Mouse (Mus musculus): ENCODE measurements around the gene Lypd6. TPM values are rescaled to one million over a fixed set of nuclear protein-coding genes. Genes with fewer than 3 reads are reported as not detected.

Gene Lypd6
- polyA plus RNA-seq, 1 experiment from 2014 or later = 6.7 TPM

DNA sequence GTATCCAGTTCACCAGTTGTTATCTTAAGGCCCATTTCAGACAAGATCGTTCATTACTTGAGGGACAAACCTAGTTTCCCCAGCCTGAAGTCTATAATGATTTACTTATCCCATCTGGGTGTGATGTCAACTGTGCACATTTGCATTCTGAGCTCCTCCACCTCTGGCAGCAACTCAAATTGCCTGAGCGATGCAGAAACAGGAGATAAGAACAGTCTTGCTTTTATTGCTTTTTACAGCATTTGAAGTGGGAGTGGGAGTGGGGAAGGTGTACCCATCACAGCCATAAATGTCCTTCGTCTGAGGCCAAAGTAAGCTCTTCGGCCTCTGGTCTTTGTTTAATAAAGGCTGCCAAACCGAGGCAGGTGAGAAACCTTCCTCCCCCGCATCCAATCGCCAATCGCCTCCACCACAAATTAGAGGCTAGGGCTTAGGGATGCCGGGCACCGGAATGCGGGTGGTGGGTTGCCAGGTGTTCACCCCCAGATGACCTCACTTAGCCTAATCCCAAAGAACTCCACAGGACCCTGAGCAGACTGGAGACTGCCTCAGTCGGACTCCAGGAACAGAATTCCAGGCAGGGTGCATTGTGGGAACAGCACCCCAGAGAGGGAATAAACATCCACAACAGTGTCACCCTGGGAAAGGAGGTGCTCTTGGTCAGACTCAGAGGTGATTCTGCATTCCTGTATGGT, 120.6 kb downstream of the Lypd6 start:
- no peaks in the 10 kb centered on the region for H3K36me3 ChIP-seq
- 33% methylated on average over 12 of the region's 12 CpGs for WGBS
- H3K9me3 ChIP-seq = no peaks in the 10 kb centered on the region
- no peak overlapping the region for H3K4me2 ChIP-seq (replicated peaks)
- peaks cover 6% of the 10 kb centered on the region for H3K4me1 ChIP-seq (replicated peaks)
- no peak overlapping the region for H3K9ac ChIP-seq (replicated peaks)
- ATAC-seq = no peak
- no peak overlapping the region for H3K27ac ChIP-seq
- H3K27me3 ChIP-seq = no peaks in the 10 kb centered on the region
- no peak overlapping the region for H3K4me3 ChIP-seq (replicated peaks)

- Histone ChIP-seq H3K27ac (no peak overlapping the region), H3K4me3 (replicated peaks) (no peak overlapping the region), H3K27me3 (no peaks in the 10 kb centered on the region), H3K36me3 (no peaks in the 10 kb centered on the region), H3K4me2 (replicated peaks) (no peak overlapping the region), H3K9me3 (no peaks in the 10 kb centered on the region), H3K4me1 (replicated peaks) (peaks cover 6% of the 10 kb centered on the region), H3K9ac (replicated peaks) (no peak overlapping the region)
- WGBS = 82% methylated on average over 3 of the region's 3 CpGs
- no peak for ATAC-seq
Measured at GRCm38 (mm10) chr2:50188856-50189255, 122.6 kb downstream of the Lypd6 start.

GRCm38 (mm10) chr2:50196681-50197080, 130.5 kb downstream of the Lypd6 start:
- Histone ChIP-seq H3K4me3 (replicated peaks) (no peak overlapping the region), H3K27me3 (no peaks in the 10 kb centered on the region), H3K27ac (no peak overlapping the region), H3K4me1 (replicated peaks) (0 out of 2 replicates have a peak, but pooled peaks cover 5% of the 10 kb centered on the region), H3K36me3 (no peaks in the 10 kb centered on the region), H3K9ac (replicated peaks) (no peak overlapping the region), H3K4me2 (replicated peaks) (no peak overlapping the region), H3K9me3 (no peaks in the 10 kb centered on the region)
- ATAC-seq = 0 out of 2 replicates have a peak, but pooled peaks have one; percentile 9
- 82% methylated on average over 1 of the region's 1 CpGs for WGBS

DNA sequence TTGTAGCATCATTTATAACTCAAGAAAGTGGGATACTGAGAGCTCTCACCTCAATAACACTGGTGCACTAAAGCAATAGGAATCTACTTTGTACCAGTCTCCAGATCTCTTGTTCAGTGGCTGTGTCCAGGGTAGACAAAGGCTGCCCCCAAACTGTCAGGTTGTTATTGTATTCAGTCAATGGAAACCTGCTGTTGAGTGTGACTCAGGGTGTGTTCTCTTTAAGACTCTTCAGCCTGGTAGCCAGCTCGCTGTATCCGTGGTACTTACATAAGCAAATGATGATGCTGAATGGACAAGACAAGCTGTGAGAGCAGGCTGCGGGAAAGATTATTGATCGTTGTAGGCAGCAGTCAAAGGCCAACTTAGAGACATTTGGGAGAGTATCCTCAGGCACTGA, 131.6 kb downstream of the Lypd6 start:
- H3K4me3 ChIP-seq (replicated peaks) = no peak overlapping the region
- no peak overlapping the region for H3K4me2 ChIP-seq (replicated peaks)
- ATAC-seq = no peak
- H3K36me3 ChIP-seq = no peaks in the 10 kb centered on the region
- 70% methylated on average over 4 of the region's 4 CpGs for WGBS
- H3K9ac ChIP-seq (replicated peaks) = no peak overlapping the region
- no peaks in the 10 kb centered on the region for H3K27me3 ChIP-seq
- H3K4me1 ChIP-seq (replicated peaks) = 0 out of 2 replicates have a peak, but pooled peaks cover 5% of the 10 kb centered on the region
- no peak overlapping the region for H3K27ac ChIP-seq
- H3K9me3 ChIP-seq = no peaks in the 10 kb centered on the region

- H3K4me2 ChIP-seq (replicated peaks) = no peak overlapping the region
- 88% methylated on average over 2 of the region's 2 CpGs for WGBS
Measured at GRCm38 (mm10) chr2:50200541-50200940, 134.3 kb downstream of the Lypd6 start.

DNA sequence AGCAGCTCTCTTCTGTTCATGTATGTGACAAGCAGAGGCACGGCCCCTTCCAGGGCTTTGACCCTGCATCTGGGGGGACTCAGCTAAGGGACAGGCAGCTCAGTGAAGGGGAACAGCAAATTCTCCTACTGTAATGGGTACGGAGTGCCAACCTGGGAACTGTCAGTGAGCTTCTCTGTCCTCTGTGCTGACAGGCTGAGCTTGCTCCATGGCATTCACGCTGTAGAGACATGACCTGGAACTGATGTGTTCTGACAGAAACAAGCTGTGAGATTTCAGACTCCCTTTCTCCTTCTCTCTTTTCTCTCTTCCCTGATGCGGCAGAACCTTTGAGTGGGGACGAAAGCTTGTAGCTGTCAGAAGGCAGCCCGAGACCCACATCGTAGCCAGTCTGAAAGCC, 154.3 kb downstream of the Lypd6 start:
- no peak for ATAC-seq
- no peaks in the 10 kb centered on the region; the same call in 1 of the 2 replicates for H3K4me1 ChIP-seq (replicated peaks)
- WGBS = 58% methylated on average over 7 of the region's 7 CpGs
- no peaks in the 10 kb centered on the region for H3K36me3 ChIP-seq
- H3K27me3 ChIP-seq = no peaks in the 10 kb centered on the region
- H3K27ac ChIP-seq = no peak overlapping the region
- no peak overlapping the region for H3K4me2 ChIP-seq (replicated peaks)
- no peak overlapping the region for H3K9ac ChIP-seq (replicated peaks)
- no peak overlapping the region for H3K4me3 ChIP-seq (replicated peaks)
- no peaks in the 10 kb centered on the region for H3K9me3 ChIP-seq

More at GRCm38 (mm10) chr2:50200541-50200940, 134.3 kb downstream of the Lypd6 start:
- H3K27ac ChIP-seq = no peak overlapping the region
- H3K9ac ChIP-seq (replicated peaks) = no peak overlapping the region
- H3K27me3 ChIP-seq = no peaks in the 10 kb centered on the region
- no peaks in the 10 kb centered on the region for H3K9me3 ChIP-seq
- H3K4me3 ChIP-seq (replicated peaks) = no peak overlapping the region
- no peak for ATAC-seq
- no peaks in the 10 kb centered on the region for H3K36me3 ChIP-seq
- 0 out of 2 replicates have a peak, but pooled peaks cover 5% of the 10 kb centered on the region for H3K4me1 ChIP-seq (replicated peaks)

DNA sequence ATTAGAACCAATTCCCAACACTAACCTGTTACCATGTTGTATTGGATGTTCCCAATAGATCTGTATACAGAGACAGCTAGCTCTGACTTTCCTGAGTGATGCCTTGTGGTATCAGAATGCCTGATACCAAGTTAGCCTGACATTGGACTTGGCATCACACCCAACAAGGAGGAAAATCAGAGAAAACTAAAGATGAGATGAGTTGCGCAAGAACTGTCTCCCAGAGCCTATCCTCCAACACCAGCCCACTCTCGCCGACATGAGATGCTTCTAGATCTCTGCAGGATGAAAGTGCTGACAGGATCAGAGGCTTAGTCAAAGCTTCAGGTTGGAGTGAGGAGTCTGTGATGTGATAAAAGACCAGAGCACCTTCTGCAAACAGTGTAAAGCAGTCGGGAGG, 158.8 kb downstream of the Lypd6 start:
- no peak for ATAC-seq
- H3K9ac ChIP-seq (replicated peaks) = no peak overlapping the region
- 87% methylated on average over 4 of the region's 4 CpGs for WGBS

DNA sequence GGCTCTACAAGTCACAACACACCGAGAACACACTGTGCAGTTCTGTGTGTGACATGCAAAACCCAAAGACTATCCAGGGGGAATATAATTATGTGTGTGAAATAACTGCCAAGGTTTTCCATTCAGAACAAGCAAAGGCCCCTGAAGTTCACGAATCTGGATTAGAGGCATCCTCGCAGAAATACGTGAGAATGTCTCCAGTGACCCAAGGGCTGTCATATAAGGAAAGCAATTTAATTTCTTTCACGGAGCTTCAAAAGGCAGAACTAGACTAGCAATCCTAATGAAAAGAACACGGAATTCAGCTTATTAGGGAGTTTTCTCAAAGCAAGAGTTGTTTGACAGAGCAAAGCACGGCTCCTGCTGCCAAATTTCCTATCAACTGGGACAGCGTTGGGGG, 167.3 kb downstream of the Lypd6 start:
- no peak overlapping the region for H3K4me2 ChIP-seq (replicated peaks)
- H3K4me1 ChIP-seq (replicated peaks) = no peaks in the 10 kb centered on the region
- no peak overlapping the region for H3K27ac ChIP-seq
- H3K27me3 ChIP-seq = no peaks in the 10 kb centered on the region
- no peak for ATAC-seq
- no peaks in the 10 kb centered on the region for H3K9me3 ChIP-seq
- no peaks in the 10 kb centered on the region for H3K36me3 ChIP-seq
- no peak overlapping the region for H3K9ac ChIP-seq (replicated peaks)
- no peak overlapping the region for H3K4me3 ChIP-seq (replicated peaks)
- 46% methylated on average over 8 of the region's 8 CpGs for WGBS

More for the DNA sequence above, 158.8 kb downstream of the Lypd6 start:
- Histone ChIP-seq H3K9me3 (no peaks in the 10 kb centered on the region), H3K4me3 (replicated peaks) (no peak overlapping the region), H3K36me3 (no peaks in the 10 kb centered on the region), H3K4me1 (replicated peaks) (no peaks in the 10 kb centered on the region; the same call in 1 of the 2 replicates), H3K27ac (no peak overlapping the region), H3K27me3 (no peaks in the 10 kb centered on the region), H3K4me2 (replicated peaks) (no peak overlapping the region)

Other genes with a start within 250 kb of the Lypd6 start
- gene Mmadhc, start 230.4 kb downstream of the Lypd6 start, polyA plus RNA-seq (2015; fragmentation: Nextera tagmentation; extraction: Ambion mirVana) = 158 and 159 TPM in 2 replicates